Mouse (Mus musculus) layer of hippocampus, postnatal 10 days (tissue): ENCODE measurements around the gene Grhl3. TPM values are rescaled to one million over a fixed set of nuclear protein-coding genes. Genes with fewer than 3 reads are reported as not detected.

Experiments
- DNase-seq, 2 experiments: peaks; one replicate each; pipeline ENCODE4 v3.0.0; 2021; ENCODE audit warnings: low spot score in 2 of 2
- total RNA-seq, 2 experiments: library from RNA; stranded (reverse); gene quantifications; 2 replicates each; pipeline ENCODE4 v1.2.3; 2021

Grhl3 gene
- total RNA-seq, 2 experiments from 2014 or later: 0.30 to 0.65 TPM

GRCm38 (mm10) chr4:135531771-135532613, 41.4 kb downstream of the Grhl3 start:
- DNase-seq: no peak

GRCm38 (mm10) chr4:135531236-135531635, 42.2 kb downstream of the Grhl3 start:
- DNase-seq: peak in 1 of 2 experiments; percentile 22

- no peak for DNase-seq
These were observed 43.2 kb downstream of the Grhl3 start for GRCm38 (mm10) chr4:135530270-135530669.

DNA sequence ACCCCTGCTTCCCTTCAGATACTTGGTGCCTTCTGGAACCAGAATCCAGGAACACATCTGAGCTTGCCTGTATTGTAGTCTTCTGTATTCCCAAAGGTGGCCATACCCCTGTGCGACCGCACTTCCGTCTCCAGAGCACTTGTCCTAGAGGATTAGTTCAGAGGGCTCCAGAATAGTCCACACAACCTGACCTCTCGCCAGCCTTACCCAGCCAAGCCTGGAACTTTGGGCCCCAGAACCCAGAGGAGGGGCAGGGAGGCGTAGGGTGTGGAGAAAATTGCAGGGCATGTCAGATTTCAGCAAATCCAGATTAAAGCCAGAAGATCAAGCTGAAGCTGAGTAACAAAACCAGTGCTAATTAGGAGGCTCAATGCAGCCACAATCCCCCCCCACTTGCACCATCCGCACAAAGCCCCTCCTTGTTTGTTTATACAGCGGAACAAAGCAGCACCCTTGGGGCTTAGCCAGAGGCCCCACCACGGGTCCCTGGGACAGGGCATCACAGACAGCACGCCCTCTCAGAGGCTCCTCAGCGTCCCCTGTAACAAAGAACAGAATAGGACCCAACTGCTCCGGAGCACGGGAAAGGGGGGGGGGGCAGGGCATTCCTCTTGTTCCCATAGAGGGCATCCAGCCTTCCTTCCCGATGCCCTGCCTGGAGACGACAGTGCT, 47.3 kb downstream of the Grhl3 start:
- no peak for DNase-seq

DNA sequence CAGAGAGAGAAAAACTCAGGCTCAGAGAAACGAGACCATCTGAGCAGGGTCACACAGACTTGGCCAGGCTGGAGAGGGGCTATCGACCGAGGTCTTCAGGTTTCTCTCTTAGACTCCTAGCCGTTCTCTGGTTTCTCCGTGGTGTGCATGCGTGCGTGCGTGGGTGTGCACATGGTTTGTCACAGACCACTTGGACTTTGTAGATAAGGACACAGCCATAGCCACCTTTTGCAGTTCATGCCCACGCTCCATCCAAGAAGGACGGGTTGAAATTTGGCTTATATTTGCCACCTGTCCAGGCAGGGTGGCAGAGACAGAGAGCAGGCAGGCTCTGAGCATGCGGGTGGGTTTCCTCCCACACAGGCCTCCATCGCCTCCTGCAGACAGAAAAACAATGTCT, 48.4 kb downstream of the Grhl3 start:
- DNase-seq: no peak

DNA sequence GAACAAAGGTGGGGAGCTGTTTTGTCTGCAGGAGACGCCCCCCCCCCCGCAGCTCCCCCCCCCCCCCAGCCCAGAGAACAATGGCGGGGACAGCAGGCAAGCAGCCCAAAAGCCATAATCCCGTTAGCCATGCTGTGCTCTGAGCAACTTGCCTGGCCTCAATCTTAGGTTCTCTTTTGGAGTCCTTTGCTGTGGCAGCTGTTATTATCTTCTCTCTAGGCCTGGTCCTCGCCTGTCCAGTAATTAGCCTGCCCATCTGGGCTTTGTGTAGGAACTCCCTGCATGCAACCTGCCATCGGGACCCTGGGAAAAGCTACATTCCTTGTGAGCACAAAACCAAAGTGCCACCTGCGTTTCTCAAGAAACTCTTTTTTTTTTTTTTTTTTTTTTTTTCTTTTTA, 49.5 kb downstream of the Grhl3 start:
- DNase-seq: no peak

GRCm38 (mm10) chr4:135520421-135520820, 53.0 kb downstream of the Grhl3 start:
- DNase-seq: no peak

- DNase-seq: no peak
These were observed 55.3 kb downstream of the Grhl3 start for GRCm38 (mm10) chr4:135518135-135518534.

GRCm38 (mm10) chr4:135516351-135517316, 56.8 kb downstream of the Grhl3 start:
- DNase-seq: peak; percentile 60 to 61

DNA sequence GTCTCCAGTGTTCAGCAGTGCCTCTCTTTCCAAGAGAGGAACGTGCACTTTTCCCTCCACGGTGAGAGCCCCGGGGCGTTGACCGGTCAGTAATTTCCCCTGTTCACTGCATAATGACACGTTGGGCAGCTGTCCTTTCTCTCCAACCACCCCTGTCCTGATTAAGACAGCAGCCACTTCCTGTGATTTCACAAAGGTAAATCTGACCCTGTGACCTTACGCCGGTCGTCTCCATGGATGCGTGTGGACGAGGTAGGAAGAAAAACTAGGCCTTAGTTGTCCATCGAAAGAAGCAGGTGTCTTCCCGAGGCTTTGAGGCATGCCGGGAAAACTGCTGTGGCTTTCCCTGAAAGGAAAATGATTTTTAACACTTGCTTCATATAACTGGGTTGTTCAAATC, 58.5 kb downstream of the Grhl3 start:
- DNase-seq: no peak

DNA sequence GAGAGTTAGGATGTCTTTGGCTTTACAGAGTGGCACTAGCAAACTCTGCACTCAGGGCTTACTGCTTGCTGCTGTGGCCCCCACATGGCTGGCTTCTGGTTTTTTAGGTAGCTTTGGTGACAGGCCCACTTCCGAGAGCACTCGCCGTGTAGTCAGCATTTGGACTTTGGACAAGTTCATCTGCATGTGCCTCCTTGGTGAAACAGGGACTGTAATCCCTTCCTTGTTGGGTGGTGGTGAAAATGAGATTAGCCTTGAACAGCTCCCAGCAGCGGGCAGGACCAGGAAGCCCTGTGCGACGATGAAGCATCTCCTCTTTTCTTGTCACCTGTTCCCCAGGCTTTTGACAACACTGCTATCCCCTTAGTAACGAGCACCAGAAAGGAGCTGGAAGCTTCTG, 59.6 kb downstream of the Grhl3 start:
- no peak for DNase-seq

- no peak for DNase-seq
These were observed 63.9 kb downstream of the Grhl3 start for GRCm38 (mm10) chr4:135509515-135509914.

DNA sequence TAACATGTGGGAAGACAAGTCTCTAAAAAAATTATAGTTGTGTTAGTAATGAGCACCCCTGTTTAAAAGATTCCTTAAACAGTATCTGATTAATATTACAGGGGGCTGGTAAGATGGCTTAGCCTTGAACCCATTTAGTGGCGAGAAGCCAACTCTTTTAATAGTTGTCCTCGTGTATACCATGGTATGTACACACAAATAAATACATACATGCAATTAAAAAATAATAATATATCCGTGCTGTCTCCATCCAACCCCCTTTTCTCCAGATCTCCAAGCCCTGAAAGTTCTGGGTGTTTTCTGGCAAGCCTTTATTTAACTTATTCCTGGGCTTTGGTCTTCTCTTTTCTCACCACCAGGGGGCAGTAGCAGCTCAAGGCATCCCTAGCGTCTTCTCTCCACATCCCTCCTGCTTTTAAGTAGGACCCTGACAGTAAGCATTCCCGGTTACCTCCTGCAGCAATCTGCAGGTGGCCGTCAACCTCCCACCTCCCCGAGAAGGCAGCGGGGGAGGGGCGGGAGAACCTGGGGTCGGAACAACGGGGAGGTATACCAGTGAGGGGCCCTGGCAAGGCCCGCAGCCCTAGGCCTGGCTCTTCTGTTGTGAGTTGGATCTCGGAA, 64.9 kb downstream of the Grhl3 start:
- DNase-seq: peak; percentile 80 to 84

DNA sequence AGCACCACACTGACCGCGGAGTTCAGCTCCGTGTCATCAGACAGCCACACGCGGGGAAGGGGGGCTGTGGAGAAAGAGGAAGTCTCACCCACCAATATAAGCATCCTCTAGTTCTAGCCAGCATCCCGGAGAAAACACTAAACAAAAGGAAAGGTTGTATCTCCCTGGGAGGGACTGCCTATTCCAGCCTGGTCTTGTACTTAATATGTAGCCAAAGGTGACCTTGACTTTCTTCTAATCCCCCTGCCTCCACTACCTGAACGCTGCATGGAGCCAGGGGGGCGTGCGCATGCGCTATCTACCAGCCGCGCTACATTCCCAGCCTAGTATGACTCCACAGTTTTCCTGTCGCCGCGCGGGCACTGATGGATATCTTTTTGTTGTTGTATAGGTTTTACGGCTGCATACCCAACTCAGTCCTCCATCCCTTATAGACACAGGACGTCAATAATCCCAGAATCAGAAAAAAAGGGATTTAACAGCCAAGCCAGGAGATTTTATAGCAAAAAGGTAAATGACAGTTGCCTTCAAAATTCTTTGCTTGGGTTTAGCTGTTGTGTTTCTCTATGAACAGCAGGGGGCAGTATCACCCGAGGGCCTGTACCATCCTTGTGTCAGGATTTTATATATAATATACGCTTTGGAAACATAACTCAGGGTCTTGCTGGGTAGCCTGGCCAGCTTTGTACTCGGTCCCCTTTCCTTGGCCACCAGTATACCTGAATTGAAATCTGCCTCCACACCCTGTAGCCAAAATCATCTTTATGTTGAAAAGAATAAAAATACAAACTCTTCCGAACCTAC, 65.7 kb downstream of the Grhl3 start:
- DNase-seq: peak; percentile 58 to 74

GRCm38 (mm10) chr4:135505794-135506193, 67.6 kb downstream of the Grhl3 start:
- DNase-seq: no peak

GRCm38 (mm10) chr4:135501587-135501986, 71.8 kb downstream of the Grhl3 start:
- DNase-seq: no peak

GRCm38 (mm10) chr4:135499831-135500230, 73.6 kb downstream of the Grhl3 start:
- DNase-seq: no peak

- no peak for DNase-seq
These were observed 75.3 kb downstream of the Grhl3 start for GRCm38 (mm10) chr4:135498136-135498535.

- peak; percentile 38 to 52 for DNase-seq
These were observed 77.6 kb downstream of the Grhl3 start for GRCm38 (mm10) chr4:135495810-135496209.

DNA sequence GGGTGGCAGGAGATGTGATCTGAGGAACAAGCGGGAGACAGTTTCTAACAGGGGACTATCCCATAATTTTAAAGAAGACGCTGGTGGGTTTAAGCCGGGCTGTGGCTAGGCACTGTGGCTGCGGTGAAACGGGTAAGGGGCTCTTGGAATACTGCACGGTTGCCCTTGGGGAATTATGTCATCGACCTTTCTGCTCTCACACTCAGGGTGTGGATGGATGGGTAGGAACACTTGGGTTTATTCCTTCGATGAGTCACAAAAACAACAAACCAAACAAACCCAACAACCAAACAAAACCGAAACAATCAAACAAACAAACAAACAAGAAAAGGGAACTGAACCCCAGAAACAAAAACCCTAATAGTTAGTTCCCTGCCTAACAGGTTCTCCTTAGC, 78.0 kb downstream of the Grhl3 start:
- DNase-seq: no peak
